Mouse (Mus musculus): Measurements from ENCODE around the gene Tmem80.
A peak's percentile ranks its signal among the peaks of the same experiment; 100 is the strongest.

The Tmem80 gene

GRCm38 (mm10) chr7:141356971-141357370 lies 29.4 kb downstream of the Tmem80 start:
- no peak for DNase-seq (ENCODE audit: low spot score in 2 of 2)

- DNase-seq (ENCODE audit: low spot score in 2 of 2) = peak in 1 of 2 experiments; percentile 48
Observed at GRCm38 (mm10) chr7:141361510-141361909, 34.0 kb downstream of the Tmem80 start.

DNA sequence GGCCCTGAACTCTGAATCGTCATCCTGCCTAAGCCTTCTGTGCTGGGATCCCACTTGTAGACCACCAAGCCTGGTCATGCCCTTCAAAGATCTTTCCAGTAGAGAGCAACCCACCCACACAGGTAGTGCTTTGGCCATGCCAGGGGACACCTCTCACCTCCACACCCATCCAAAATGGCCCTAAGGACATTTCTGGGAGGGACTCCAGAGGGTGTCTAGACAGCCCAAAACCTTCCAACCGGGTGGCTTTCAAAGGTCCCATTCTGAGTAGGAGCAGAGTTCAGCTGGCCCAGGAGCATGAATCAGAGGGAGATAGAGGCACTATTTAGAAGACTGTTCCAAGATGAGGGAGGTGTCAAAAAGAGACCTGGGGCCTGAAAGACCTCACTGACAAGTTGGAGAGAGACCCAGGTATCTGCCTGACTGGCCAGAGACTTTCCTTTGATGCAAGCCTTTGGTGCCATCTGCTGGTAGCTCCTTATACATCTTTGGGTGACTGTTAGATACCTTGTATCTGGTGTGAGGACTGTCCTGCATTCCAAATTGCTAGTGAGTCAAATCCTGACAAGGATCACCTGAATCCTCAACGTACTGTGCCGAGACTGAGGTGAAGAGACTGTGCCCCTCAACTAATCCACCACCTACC lies 35.7 kb downstream of the Tmem80 start:
- DNase-seq (ENCODE audit: low spot score in 2 of 2) = peak; percentile 74 to 87

DNA sequence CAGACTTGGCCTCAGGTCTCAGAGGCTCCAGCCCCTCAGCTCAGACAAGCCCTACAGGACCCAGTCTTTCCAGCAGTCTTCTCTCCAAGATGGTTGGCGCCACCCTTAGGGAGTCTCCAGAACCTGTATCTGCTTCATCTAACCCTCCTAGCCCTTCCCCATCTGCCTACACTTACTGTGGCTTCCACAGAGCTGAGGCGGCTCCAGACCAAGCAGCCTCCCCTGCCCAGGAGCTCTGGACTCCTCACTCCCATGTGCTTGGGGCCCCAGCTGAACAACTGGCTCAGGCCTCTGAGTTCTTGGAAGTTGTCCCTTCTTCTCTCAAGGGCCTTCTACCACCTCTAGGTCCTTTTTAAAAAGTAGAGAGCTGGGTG lies 36.2 kb downstream of the Tmem80 start:
- DNase-seq (ENCODE audit: low spot score in 2 of 2) = peak in 1 of 2 experiments; percentile 36

DNA sequence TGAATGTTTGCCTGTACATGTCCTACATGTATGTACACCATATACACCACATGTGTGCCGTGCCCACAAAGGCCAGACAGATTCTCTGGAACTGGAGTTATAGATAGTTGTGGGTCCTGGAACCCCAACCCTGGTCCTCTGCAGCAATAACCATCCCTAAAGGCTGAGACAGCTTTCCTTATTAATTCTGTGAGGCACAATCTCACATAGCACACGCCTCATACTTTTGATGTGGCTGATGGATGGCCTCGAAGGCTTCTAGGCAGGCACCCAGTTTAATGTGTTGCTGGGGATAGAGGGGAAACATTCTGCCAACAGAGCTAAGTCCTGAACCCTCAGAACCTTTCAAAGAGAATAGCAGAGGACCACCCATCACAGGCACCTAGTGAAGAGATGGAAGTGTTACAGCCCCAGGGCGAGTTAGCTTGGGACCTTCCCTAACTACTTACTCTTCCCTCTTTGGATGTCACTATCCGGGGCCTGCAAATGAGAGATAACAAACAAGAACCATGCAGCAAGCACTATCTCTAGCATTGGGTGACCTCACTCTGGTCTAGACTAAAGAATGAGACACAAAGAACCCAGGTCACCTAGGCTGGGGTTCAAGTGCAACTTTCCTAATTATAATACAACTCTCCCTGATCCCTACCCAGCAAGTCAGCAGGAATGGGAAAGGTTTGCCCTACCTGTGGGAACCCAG lies 37.0 kb downstream of the Tmem80 start:
- DNase-seq (ENCODE audit: low spot score in 2 of 2) = peak; percentile 30 to 42

DNA sequence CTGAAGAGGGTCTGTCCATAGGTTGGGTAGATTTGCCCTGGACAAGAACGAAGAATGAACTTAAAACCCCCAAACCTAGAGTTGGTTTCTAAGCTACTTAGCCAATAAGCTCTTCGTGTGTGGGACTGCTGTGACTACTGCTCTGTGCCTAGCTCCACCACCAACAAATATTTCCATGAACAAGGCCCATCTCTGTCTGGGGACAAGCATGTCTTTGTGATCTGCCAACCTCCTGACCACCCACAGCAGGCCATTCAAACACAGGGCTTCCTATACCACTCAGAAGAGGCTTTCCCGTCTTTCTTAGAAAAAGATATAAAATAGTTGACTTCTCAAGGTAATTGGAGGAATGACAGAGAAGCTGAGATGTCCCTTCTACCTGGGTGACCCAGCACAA lies 37.5 kb downstream of the Tmem80 start:
- DNase-seq (ENCODE audit: low spot score in 2 of 2) = no peak

GRCm38 (mm10) chr7:141367358-141367757 lies 39.8 kb downstream of the Tmem80 start:
- DNase-seq (ENCODE audit: low spot score in 2 of 2) = no peak

DNA sequence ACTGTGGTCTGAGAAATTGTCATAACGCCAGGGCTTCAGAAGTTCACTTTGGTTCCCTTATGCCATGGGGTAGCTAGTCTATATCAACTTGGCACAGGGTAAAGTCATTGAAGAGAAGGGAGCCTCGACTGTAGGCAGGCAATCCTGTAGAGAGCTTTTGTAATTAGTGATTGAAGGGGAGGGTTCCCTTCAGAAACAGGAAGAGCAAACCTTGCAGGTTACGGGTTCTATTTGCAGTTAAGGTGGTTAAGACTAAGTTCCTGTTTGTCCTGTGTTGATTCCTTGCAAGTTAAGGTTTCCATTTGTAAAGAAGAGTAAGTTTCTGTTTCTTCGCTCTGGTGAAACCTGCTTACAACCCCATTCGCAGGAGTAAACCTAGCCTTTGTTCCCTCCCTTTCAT lies 42.4 kb downstream of the Tmem80 start:
- no peak for DNase-seq (ENCODE audit: low spot score in 2 of 2)

DNA sequence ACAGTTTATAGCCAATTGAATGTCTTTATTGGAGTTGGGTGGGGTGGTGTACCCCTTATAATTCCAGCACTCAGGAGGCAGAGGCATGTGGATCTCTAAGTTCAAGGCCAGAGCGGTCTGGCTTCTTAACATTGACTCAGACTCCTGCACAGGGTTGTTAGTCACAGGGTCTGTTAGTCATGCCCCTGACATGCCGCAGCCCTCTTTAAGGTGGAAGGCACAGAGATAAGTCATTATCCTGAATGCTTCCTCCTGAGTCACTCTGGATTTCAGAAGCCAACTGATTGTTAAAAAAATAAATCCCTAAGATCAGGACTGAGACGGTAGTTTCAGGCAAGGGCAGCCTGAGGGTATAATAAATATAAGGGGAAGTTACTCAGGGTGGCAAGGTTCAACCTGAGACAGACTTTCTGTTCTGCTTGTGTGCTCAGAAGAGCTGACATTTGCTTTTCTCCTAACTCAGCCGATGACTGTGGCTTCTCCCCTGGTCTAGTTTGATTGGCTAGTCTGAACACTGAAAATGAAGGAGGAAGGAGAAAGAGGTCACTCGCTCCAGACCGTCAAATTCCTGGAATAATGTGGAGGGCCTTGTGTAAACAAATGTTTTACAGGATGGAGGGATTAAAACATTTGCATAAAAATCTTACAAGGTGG lies 44.5 kb downstream of the Tmem80 start:
- no peak for DNase-seq (ENCODE audit: low spot score in 2 of 2)

DNA sequence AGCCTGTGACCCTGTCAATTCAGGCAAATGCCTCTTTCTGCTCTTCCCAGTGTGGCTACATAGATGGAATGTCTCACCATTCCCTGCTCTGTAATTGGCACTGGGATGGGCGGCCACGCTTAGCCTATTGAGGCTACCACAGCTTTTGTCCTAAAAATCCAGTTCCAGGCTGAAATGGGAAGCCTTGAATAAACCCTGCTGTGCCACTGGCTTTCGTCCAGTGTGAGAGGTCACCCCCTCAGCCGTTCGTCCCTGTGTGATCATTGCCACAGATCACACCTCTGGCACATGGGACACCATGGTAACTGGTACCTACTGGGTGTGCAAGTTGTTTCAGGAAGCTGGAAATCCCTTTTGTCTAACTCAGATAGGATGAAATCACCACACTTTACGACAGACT lies 46.1 kb downstream of the Tmem80 start:
- no peak for DNase-seq (ENCODE audit: low spot score in 2 of 2)

DNA sequence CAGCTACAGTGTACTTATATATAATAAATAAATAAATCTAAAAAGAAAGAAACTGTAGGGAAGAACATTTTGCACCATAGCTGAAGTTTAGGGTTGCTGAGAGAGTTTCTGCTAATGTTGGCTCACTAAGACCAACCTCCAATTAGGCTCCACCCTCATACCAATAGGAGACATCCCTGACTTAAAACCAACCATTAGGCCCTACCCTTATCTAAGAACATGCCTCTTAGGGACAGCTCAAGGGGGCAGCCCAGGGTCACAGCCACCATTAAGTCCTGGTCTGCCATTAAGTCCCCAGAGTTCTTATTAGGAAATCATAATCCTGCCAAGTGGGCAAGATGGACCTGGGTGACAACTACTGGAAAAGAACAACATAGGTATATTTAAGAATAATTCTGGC lies 46.9 kb downstream of the Tmem80 start:
- DNase-seq (ENCODE audit: low spot score in 2 of 2) = no peak

- DNase-seq (ENCODE audit: low spot score in 2 of 2) = no peak
Observed at GRCm38 (mm10) chr7:141379584-141379983, 52.0 kb downstream of the Tmem80 start.

DNA sequence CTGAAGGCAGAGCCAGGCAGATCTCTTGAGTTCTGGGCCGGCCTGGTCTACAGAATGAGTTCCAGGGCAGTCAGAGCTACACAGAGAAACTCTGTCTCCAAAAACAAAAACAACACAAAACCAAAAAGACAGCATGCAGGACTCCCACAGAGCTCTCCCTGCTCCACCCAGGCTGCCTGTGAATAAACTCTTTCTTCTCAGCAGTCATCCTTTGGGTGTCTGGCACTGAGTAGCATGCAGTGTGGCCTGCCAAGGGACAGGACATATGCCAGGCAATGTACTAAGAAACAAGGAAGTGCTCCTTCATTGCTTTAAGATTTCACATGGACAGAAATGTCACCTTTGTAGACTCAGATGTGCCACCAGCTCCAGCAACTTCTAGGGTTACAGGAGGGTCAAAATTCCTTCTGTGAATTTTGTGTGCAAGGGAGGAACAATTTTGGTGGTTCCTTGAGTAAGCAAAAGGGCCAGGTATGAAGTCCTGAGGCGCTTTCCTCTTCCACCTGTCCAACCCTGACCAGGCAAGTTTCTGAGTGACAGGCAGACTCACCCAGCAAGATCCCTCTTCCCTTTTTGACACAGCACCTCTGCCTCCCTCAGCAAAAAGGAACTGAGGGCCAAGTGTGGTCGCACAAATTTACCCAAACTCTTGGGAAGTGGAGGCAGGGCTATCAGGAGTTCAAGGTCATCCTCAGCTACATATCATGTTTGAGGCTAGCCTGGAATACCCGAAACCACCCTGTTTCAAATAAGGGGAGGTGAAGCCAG lies 53.7 kb downstream of the Tmem80 start:
- DNase-seq (ENCODE audit: low spot score in 2 of 2) = no peak
